In genomic region chr17:80060828-80061782, GRCm38 (mm10) we compare ENCODE assay signal across 8 mouse cellular contexts. TPM values are rescaled to one million over a fixed set of nuclear protein-coding genes. Genes with fewer than 3 reads are reported as not detected.
DNase-seq lines count a peak whose midpoint lies in the region; ATAC-seq and TF ChIP-seq lines count a peak whose summit lies in the region.

No protein-coding gene starts in this region.

- H3K9me3 ChIP-seq in embryonic facial prominence, embryonic 10.5 days = no peaks in the 10 kb centered on the region
- no peaks in the 10 kb centered on the region for H3K9me3 ChIP-seq in heart, embryonic 11.5 days (replicated peaks; ENCODE audit: control insufficient read depth, low read length)
- no peaks in the 10 kb centered on the region for H3K9me3 ChIP-seq in kidney, postnatal 0 days (replicated peaks; ENCODE audit: low read length)
- no peaks in the 10 kb centered on the region for H3K9me3 ChIP-seq in lung, embryonic 16.5 days (ENCODE audit: control insufficient read depth, low read length)

- peak overlapping the region; percentile 83 for H3K4me3 ChIP-seq in embryonic facial prominence, embryonic 10.5 days
- H3K4me3 ChIP-seq in heart, embryonic 11.5 days (ENCODE audit: low read depth, low read length) = peak overlapping the region; percentile 79
- H3K4me3 ChIP-seq in kidney, postnatal 0 days (replicated peaks; ENCODE audit: low read depth, low read length) = peak overlapping the region; percentile 96
- H3K4me3 ChIP-seq in lung, embryonic 16.5 days (ENCODE audit: low read length) = peak overlapping the region; percentile 82

- peak overlapping the region; percentile 92 for H3K4me2 ChIP-seq in heart, embryonic 11.5 days
- H3K4me2 ChIP-seq in kidney, postnatal 0 days (ENCODE audit: low read length) = peak overlapping the region; percentile 82
- peak overlapping the region; percentile 76 for H3K4me2 ChIP-seq in lung, embryonic 16.5 days (ENCODE audit: low read depth, low read length)

- H3K27me3 ChIP-seq in embryonic facial prominence, embryonic 10.5 days (replicated peaks; ENCODE audit: low read depth, poor library complexity, severe bottlenecking) = no peaks in the 10 kb centered on the region
- no peaks in the 10 kb centered on the region for H3K27me3 ChIP-seq in heart, embryonic 11.5 days (ENCODE audit: control insufficient read depth, insufficient read depth, low read length)
- H3K27me3 ChIP-seq in kidney, postnatal 0 days (ENCODE audit: insufficient read depth, low read length) = no peaks in the 10 kb centered on the region
- H3K27me3 ChIP-seq in lung, embryonic 16.5 days (ENCODE audit: control insufficient read depth, insufficient read depth, low read depth, low read length) = no peaks in the 10 kb centered on the region

- peak overlapping the region; percentile 97 for H3K9ac ChIP-seq in heart, embryonic 11.5 days (ENCODE audit: low read depth, low read length)
- peak overlapping the region; percentile 97 for H3K9ac ChIP-seq in kidney, postnatal 0 days (ENCODE audit: low read depth, low read length)
- peak overlapping the region; percentile 96 for H3K9ac ChIP-seq in lung, embryonic 16.5 days (ENCODE audit: low read length)

- no peak for TF ChIP-seq CTCF in kidney, postnatal 0 days (IDR thresholded peaks at IDR 0.05; ENCODE audit: low read depth)

- peak overlapping the region; percentile 99 for H3K27ac ChIP-seq in embryonic facial prominence, embryonic 10.5 days (replicated peaks)
- H3K27ac ChIP-seq in heart, embryonic 11.5 days (ENCODE audit: low read depth, low read length) = peak overlapping the region; percentile 99
- H3K27ac ChIP-seq in kidney, postnatal 0 days = peak overlapping the region; percentile 99
- peak overlapping the region; percentile 100 for H3K27ac ChIP-seq in lung, embryonic 16.5 days (ENCODE audit: low read length)

- peaks cover 20% of the 10 kb centered on the region for H3K36me3 ChIP-seq in embryonic facial prominence, embryonic 10.5 days (replicated peaks)
- no peaks in the 10 kb centered on the region for H3K36me3 ChIP-seq in heart, embryonic 11.5 days (ENCODE audit: control insufficient read depth, insufficient read depth, low read length)
- H3K36me3 ChIP-seq in kidney, postnatal 0 days (ENCODE audit: insufficient read depth, low read length) = no peaks in the 10 kb centered on the region
- no peaks in the 10 kb centered on the region for H3K36me3 ChIP-seq in lung, embryonic 16.5 days (ENCODE audit: control insufficient read depth, insufficient read depth, low read length)

- peak; percentile 34 for DNase-seq in adrenal gland, adult 8-10 months
- DNase-seq in embryonic facial prominence, embryonic 10.5 days (ENCODE audit: low spot score) = peak; percentile 79
- DNase-seq in kidney, postnatal 0 days (ENCODE audit: low spot score) = peak; percentile 83
- DNase-seq in ovary, postnatal 14 days (ENCODE audit: low spot score) = peak; percentile 29
- peak; percentile 85 for DNase-seq in thymus, postnatal 14 days

- under 1% methylated on average over 83 of the region's 83 CpGs for WGBS in embryonic facial prominence, embryonic 10.5 days
- WGBS in heart, embryonic 11.5 days (ENCODE audit: insufficient replicate concordance) = under 1% methylated on average over 83 of the region's 83 CpGs
- WGBS in kidney, postnatal 0 days = under 1% methylated on average over 75 of the region's 83 CpGs
- 0% methylated on average over 56 of the region's 83 CpGs for WGBS in lung, embryonic 16.5 days

- H3K4me1 ChIP-seq in embryonic facial prominence, embryonic 10.5 days = peaks cover 28% of the 10 kb centered on the region
- peaks cover 6% of the 10 kb centered on the region; the same call in 1 of the 2 replicates for H3K4me1 ChIP-seq in heart, embryonic 11.5 days (ENCODE audit: control insufficient read depth, insufficient read depth, low read length)
- H3K4me1 ChIP-seq in kidney, postnatal 0 days (replicated peaks; ENCODE audit: insufficient read depth, low read length) = peaks cover 4% of the 10 kb centered on the region; the same call in 1 of the 2 replicates
- peaks cover 13% of the 10 kb centered on the region for H3K4me1 ChIP-seq in lung, embryonic 16.5 days (replicated peaks; ENCODE audit: control insufficient read depth, insufficient read depth, low read length)

- peak; percentile 25 for ATAC-seq in CD4-positive, CD25-positive, alpha-beta regulatory T cell, adult 4 months
- peak; percentile 5; the same call in 1 of the 2 replicates for ATAC-seq in heart, embryonic 11.5 days (replicated peaks; ENCODE audit: insufficient number of reproducible peaks, low FRiP score, low TSS enrichment)
- peak; percentile 2 for ATAC-seq in kidney, postnatal 0 days (replicated peaks; ENCODE audit: low FRiP score, low read depth)
- peak; percentile 8; the same call in 1 of the 2 replicates for ATAC-seq in lung, embryonic 16.5 days (ENCODE audit: low read depth)

RNA-seq across cellular contexts. Expression of gene Hnrnpll, which starts 1.0 kb away (rescaled TPM):
- polyA plus RNA-seq in CD4-positive, CD25-positive, alpha-beta regulatory T cell, adult 4 months (2017; shearing (Covaris generic)) = 10 to 100 TPM; 23.0 to 30.2 TPM
- total RNA-seq in adrenal gland, adult 8-10 months (2022) = 10 to 100 TPM; 47.6 to 53.1 (median 50.6) TPM
- 83.4 and 85.8 TPM in 2 replicates for polyA plus RNA-seq in embryonic facial prominence, embryonic 10.5 days (2016; fragmentation: Nextera tagmentation; extraction: Ambion mirVana)
- polyA plus RNA-seq in heart, embryonic 11.5 days (2014; fragmentation: Nextera tagmentation; extraction: Ambion mirVana) = 51.5 and 53.4 TPM in 2 replicates
- polyA plus RNA-seq in kidney, postnatal 0 days (2015; fragmentation: Nextera tagmentation; extraction: Ambion mirVana) = 42.2 and 48.0 TPM in 2 replicates
- 64.6 and 64.9 TPM in 2 replicates for polyA plus RNA-seq in lung, embryonic 16.5 days (2015; fragmentation: Nextera tagmentation; extraction: Ambion mirVana)

Comparison
In these comparisons a context has a peak if more than half of its experiments do, and no peak if none do; other contexts are left out.
1. Peak in every context shown above with its lines: DNase-seq, ATAC-seq, H3K4me3 ChIP-seq and H3K27ac ChIP-seq.
2. DNase-seq: peak in every context shown above with its lines; median percentile 85 in thymus, postnatal 14 days; 83 in kidney, postnatal 0 days; 79 in embryonic facial prominence, embryonic 10.5 days; 34 in adrenal gland, adult 8-10 months; 29 in ovary, postnatal 14 days.